Mouse (Mus musculus) hindbrain, embryonic 11.5 days (tissue): ENCODE results near the gene Foxn3. TPM values are rescaled to one million over a fixed set of nuclear protein-coding genes. Genes with fewer than 3 reads are reported as not detected.

ENCODE experiments used
- ATAC-seq: fragments of 200-750 bp; cut with Nextera tagmentation; 2 replicates; pipeline ENCODE4 v1.8.0; 2017; ENCODE audit warnings: mild to moderate bottlenecking, moderate TSS enrichment, moderate library complexity; ENCODE audit not compliant: low FRiP score
- DNase-seq: peaks from one replicate; pipeline ENCODE4 v3.0.0-alpha.2; 2015; ENCODE audit warnings: low spot score
- H3K27ac ChIP-seq: fragments of 300-500 bp; sonication (generic); 2 replicates; pipeline ENCODE4 v1.5.1; 2014; ENCODE audit warnings: mild to moderate bottlenecking, low read depth, low read length
- H3K27me3 ChIP-seq: fragments of 300-500 bp; sonication (generic); 2 replicates; pipeline ENCODE4 v1.6.1; 2014; ENCODE audit warnings: mild to moderate bottlenecking, low read length, moderate library complexity, mixed read lengths; ENCODE audit not compliant: control insufficient read depth, insufficient read depth
- H3K36me3 ChIP-seq: fragments of 300-500 bp; sonication (generic); 2 replicates; pipeline ENCODE4 v1.6.1; 2014; ENCODE audit warnings: mild to moderate bottlenecking, low read length, moderate library complexity, mixed read lengths; ENCODE audit not compliant: control insufficient read depth, insufficient read depth
- H3K4me1 ChIP-seq: fragments of 300-500 bp; sonication (generic); replicated peaks from 2 replicates; pipeline ENCODE4 v1.6.1; 2014; ENCODE audit warnings: low read length, mixed read lengths; ENCODE audit not compliant: control insufficient read depth, insufficient read depth
- H3K4me2 ChIP-seq: fragments of 300-500 bp; sonication (generic); replicated peaks from 2 replicates; pipeline ENCODE4 v1.6.1; 2014; ENCODE audit warnings: mild to moderate bottlenecking, low read depth, low read length
- H3K4me3 ChIP-seq: fragments of 300-500 bp; sonication (generic); 2 replicates; pipeline ENCODE4 v1.5.1; 2014; ENCODE audit warnings: low read depth, low read length
- H3K9ac ChIP-seq: fragments of 300-500 bp; sonication (generic); 2 replicates; pipeline ENCODE4 v1.6.1; 2014; ENCODE audit warnings: low read depth, low read length
- H3K9me3 ChIP-seq: fragments of 300-500 bp; sonication (generic); 2 replicates; pipeline ENCODE4 v1.6.1; 2016; ENCODE audit warnings: low read length; ENCODE audit not compliant: control insufficient read depth
- WGBS: fragments of 180-500 bp; shearing (Covaris S2); extraction: QIAGEN DNeasy Blood & Tissue Kit; methylation state at CpG from one replicate; pipeline ENCODE4 v1.1.7; 2014; 5-methylcytosine and 5-hydroxymethylcytosine counted together
- polyA plus RNA-seq: library from polyadenylated mRNA; unstranded; fragments of >200 nt; fragmentation: Nextera tagmentation; extraction: Ambion mirVana; gene quantifications from 2 replicates; pipeline ENCODE4 v1.2.1, GENCODE M21; 2014

The Foxn3 gene
- polyA plus RNA-seq, 1 experiment from 2014 or later: 91.6 TPM

GRCm38 (mm10) chr12:99440022-99440421 lies 123.4 kb downstream of the Foxn3 start:
- WGBS: 87% methylated on average over 3 of the region's 3 CpGs
- Histone ChIP-seq H3K4me1 (no peaks in the 10 kb centered on the region), H3K27me3 (no peaks in the 10 kb centered on the region), H3K36me3 (no peaks in the 10 kb centered on the region), H3K4me3 (no peak overlapping the region), H3K4me2 (no peak overlapping the region), H3K9ac (no peak overlapping the region), H3K27ac (no peak overlapping the region), H3K9me3 (no peaks in the 10 kb centered on the region)
- DNase-seq (no peak), ATAC-seq (no peak)

DNA sequence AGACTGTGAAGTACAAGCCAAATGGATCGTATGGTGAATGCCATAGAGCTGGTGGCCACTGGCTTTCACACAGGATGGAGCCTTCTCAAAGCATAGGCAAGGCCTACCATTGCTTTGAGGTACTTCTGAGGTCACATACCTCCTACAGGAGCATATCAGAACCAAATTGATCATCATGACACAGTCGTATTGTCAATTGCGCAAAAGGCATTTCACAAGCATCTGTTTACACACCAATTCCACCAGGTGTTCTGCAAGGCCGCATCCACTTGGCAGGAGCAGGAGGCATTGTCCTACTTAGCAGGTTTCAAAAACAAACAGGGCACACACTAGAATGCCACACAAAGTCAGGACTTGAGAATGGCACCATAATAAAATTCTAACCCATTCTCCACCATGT lies 128.2 kb downstream of the Foxn3 start:
- Histone ChIP-seq H3K4me1 (no peaks in the 10 kb centered on the region), H3K4me3 (no peak overlapping the region), H3K27ac (no peak overlapping the region), H3K9ac (no peak overlapping the region), H3K4me2 (no peak overlapping the region), H3K9me3 (no peaks in the 10 kb centered on the region), H3K36me3 (no peaks in the 10 kb centered on the region), H3K27me3 (no peaks in the 10 kb centered on the region)
- DNase-seq: no peak
- no peak for ATAC-seq
- WGBS: 96% methylated on average over 4 of the region's 4 CpGs

DNA sequence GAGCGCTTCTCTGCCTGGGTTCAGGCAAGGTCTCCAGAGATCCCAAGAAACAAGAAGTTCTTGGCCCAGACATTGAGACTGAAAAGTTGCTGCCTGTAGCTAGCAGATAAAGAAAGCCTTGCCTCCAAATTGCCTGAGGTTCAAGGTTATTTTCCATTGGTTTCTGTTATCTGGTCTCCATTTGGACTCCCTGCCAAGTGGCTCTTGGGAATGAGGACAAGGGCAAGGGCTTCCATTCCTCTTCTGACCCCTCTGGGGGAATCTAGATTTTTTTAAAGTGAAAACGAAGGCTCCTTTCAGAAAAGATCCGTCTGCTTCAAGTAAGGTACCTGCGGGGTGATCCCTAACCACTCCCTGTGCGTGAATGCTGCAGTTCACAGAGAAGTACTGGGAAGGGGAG lies 130.0 kb downstream of the Foxn3 start:
- Histone ChIP-seq H3K4me1 (no peaks in the 10 kb centered on the region), H3K4me3 (no peak overlapping the region), H3K27ac (no peak overlapping the region), H3K27me3 (no peaks in the 10 kb centered on the region), H3K4me2 (no peak overlapping the region), H3K9ac (no peak overlapping the region), H3K9me3 (no peaks in the 10 kb centered on the region), H3K36me3 (no peaks in the 10 kb centered on the region)
- whole genome bisulfite sequencing: 84% methylated on average over 5 of the region's 5 CpGs
- DNase-seq (no peak), ATAC-seq (no peak)

DNA sequence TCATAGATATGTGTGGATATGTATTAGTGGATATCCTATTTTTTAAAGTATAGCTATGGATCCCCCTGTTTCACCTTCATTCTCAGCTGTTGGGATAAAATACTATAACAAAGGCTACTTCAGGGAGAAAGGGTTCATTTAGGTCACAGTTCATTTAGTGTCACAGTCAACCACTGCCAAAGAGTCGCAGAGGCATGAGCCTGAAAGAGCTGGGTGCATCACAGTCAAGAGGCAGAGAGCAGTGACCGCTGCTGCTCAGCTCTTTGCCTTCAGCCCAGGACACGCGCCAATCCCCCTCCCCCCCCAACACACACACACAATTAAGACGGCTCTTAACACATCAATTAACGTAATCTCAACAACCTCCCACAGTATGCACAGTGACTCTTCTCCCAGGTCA lies 131.8 kb downstream of the Foxn3 start:
- no peak for ATAC-seq
- Histone ChIP-seq H3K4me3 (no peak overlapping the region), H3K27me3 (no peaks in the 10 kb centered on the region), H3K9ac (no peak overlapping the region), H3K9me3 (no peaks in the 10 kb centered on the region), H3K36me3 (no peaks in the 10 kb centered on the region), H3K4me1 (no peaks in the 10 kb centered on the region), H3K27ac (no peak overlapping the region), H3K4me2 (no peak overlapping the region)
- WGBS: 80% methylated on average over 6 of the region's 6 CpGs
- no peak for DNase-seq

DNA sequence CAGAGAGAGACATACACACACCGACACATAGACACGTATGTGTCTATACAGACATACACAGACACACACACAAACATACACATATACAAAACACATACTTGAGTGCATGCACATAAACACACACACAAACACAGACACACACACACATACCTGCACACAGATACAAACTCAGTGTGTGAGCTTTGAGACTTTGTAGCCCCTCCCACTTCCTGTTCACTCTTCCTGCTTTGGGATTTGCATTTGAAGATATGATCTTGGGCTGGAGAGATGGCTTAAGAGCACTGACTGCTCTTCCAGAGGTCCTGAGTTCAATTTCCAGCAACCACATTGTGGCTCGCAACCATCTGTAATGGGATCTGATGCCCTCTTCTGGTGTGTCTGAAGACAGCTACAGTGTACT lies 132.4 kb downstream of the Foxn3 start:
- Histone ChIP-seq H3K4me2 (no peak overlapping the region), H3K36me3 (no peaks in the 10 kb centered on the region), H3K4me1 (no peaks in the 10 kb centered on the region), H3K4me3 (no peak overlapping the region), H3K27ac (no peak overlapping the region), H3K9me3 (no peaks in the 10 kb centered on the region), H3K27me3 (no peaks in the 10 kb centered on the region), H3K9ac (no peak overlapping the region)
- ATAC-seq: no peak
- 94% methylated on average over 3 of the region's 3 CpGs for WGBS
- DNase-seq: no peak

DNA sequence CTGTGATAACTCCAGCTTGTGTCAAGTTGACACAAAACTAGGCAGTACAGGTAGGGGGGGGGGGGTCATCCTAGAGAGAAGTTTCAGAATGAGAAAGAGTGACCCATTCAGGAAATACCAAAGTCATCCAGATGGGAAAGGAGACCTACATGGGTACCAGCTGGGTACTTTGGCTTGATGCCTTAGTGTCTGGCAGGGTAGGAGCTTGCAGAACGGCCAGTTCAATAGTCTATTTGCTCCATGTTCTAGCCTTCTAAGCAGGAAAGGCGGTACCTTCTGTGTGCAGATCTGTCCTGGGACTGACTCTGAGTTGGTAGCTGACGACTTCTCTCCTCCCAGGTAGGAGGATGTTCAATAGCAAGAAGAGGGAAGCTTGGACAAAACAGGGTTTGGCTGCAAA lies 134.3 kb downstream of the Foxn3 start:
- DNase-seq (no peak), ATAC-seq (no peak)
- H3K27me3 ChIP-seq: no peaks in the 10 kb centered on the region
- no peak overlapping the region for H3K27ac ChIP-seq
- no peaks in the 10 kb centered on the region for H3K9me3 ChIP-seq
- no peak overlapping the region for H3K9ac ChIP-seq
- no peaks in the 10 kb centered on the region for H3K4me1 ChIP-seq
- no peak overlapping the region for H3K4me3 ChIP-seq
- WGBS: 88% methylated on average over 3 of the region's 3 CpGs
- H3K36me3 ChIP-seq: no peaks in the 10 kb centered on the region
- no peak overlapping the region for H3K4me2 ChIP-seq

DNA sequence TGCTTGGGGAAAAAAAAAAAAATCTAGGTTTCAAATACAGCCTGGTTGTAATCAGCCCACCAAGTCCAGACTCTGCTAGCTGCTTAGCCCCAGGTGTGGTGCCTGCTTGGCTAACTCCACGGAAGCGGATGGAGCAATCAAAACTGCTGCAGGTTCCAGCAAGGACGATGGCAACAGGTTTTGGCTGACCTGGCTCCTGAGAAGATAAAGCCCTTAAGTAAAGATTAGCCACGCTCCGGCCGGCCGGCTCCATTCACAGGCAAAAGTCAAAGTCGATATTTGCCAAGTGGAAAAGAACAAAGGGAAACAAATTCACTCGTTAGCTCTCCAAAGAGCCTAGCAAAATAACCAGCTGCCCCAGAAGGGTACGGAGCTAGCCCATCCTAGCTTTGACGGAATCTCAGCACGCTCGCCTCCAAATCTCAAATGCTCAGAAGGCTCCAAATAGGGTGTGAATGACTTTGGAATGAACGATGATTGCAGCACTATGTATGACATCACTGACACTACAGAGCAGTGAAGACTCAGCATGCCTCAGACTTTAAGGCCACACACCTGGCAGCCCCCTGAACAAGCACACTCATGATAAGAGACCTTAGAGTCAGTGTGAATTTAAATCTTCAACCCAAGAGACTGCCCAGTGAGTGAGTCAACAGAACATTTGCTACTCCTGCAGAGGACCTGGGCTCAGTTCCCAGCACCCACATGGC lies 137.0 kb downstream of the Foxn3 start:
- no peaks in the 10 kb centered on the region for H3K27me3 ChIP-seq

DNA sequence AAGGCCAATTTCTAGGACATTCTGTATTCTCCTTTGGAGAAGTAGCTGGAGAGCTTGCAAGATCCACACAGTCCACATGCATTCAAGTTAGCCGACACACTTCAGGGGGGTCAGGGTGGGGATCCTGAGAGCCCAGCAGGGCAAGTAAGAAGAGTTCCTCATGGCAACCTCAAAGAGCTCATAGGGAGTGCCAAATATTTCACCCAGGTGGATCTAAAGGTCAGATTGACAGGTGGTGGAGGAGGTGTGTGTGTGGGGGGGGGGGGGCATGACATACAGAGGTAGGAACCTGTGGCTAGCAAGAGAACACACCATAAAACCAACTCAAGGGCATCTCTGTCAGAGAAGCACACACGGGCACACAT lies 144.0 kb downstream of the Foxn3 start:
- DNase-seq (no peak), ATAC-seq (no peak)
- WGBS: 95% methylated on average over 2 of the region's 2 CpGs
- Histone ChIP-seq H3K36me3 (no peaks in the 10 kb centered on the region), H3K27me3 (no peaks in the 10 kb centered on the region), H3K9ac (no peak overlapping the region), H3K4me3 (no peak overlapping the region), H3K9me3 (no peaks in the 10 kb centered on the region), H3K27ac (no peak overlapping the region), H3K4me1 (no peaks in the 10 kb centered on the region), H3K4me2 (no peak overlapping the region)

More for the DNA sequence above, 137.0 kb downstream of the Foxn3 start:
- DNase-seq (no peak), ATAC-seq (no peak)
- no peaks in the 10 kb centered on the region for H3K9me3 ChIP-seq
- no peak overlapping the region for H3K9ac ChIP-seq
- no peaks in the 10 kb centered on the region for H3K36me3 ChIP-seq
- no peak overlapping the region for H3K27ac ChIP-seq
- H3K4me1 ChIP-seq: no peaks in the 10 kb centered on the region
- no peak overlapping the region for H3K4me3 ChIP-seq
- 77% methylated on average over 14 of the region's 14 CpGs for WGBS
- H3K4me2 ChIP-seq: no peak overlapping the region

- no peaks in the 10 kb centered on the region for H3K27me3 ChIP-seq
- H3K4me3 ChIP-seq: no peak overlapping the region
- ATAC-seq (no peak), DNase-seq (no peak)
- H3K9ac ChIP-seq: no peak overlapping the region
- H3K27ac ChIP-seq: no peak overlapping the region
- H3K9me3 ChIP-seq: no peaks in the 10 kb centered on the region
- no peaks in the 10 kb centered on the region for H3K4me1 ChIP-seq
- 84% methylated on average over 7 of the region's 7 CpGs for WGBS
- H3K36me3 ChIP-seq: no peaks in the 10 kb centered on the region
- no peak overlapping the region for H3K4me2 ChIP-seq
These were observed 144.6 kb downstream of the Foxn3 start for GRCm38 (mm10) chr12:99418476-99419395.
